Mouse (Mus musculus) C2C12 (cell line): Measurements from ENCODE around the gene Hist1h4h. TPM values are rescaled to one million over a fixed set of nuclear protein-coding genes. Genes with fewer than 3 reads are reported as not detected.
"Not testable (repeated sequence)": the region's sequence is repeated elsewhere in the genome, so short reads cannot be mapped to it uniquely, and the experiment has no call there.

Experiments
- H3K27me3 ChIP-seq: one replicate; pipeline ENCODE4 v1.6.1; 2011; ENCODE audit not compliant: control insufficient read depth, insufficient read depth, insufficient read length
- H3K36me3 ChIP-seq: one replicate; pipeline ENCODE4 v1.6.1; 2011; ENCODE audit not compliant: control insufficient read depth, insufficient read depth
- H3K4me3 ChIP-seq: one replicate; pipeline ENCODE4 v1.5.1; 2011; ENCODE audit warnings: mild to moderate bottlenecking, control low read depth; ENCODE audit not compliant: poor library complexity, insufficient read depth, severe bottlenecking
- H3K79me2 ChIP-seq: one replicate; pipeline ENCODE4 v1.6.1; 2011; ENCODE audit not compliant: control insufficient read depth, insufficient read depth
- H3K79me3 ChIP-seq: one replicate; pipeline ENCODE4 v1.6.1; 2011; ENCODE audit warnings: low read depth, control low read depth
- H3ac ChIP-seq: one replicate; pipeline ENCODE3; 2011; ENCODE audit warnings: low read depth; ENCODE audit not compliant: control insufficient read depth, insufficient read length
- CEBPB ChIP-seq: IDR thresholded peaks from one replicate; pipeline ENCODE4 v1.6.1; 2011; ENCODE audit warnings: low read depth, mild to moderate bottlenecking, control low read depth, moderate library complexity
- CTCF ChIP-seq: IDR thresholded peaks from one replicate; pipeline ENCODE4 v1.5.1; 2011; ENCODE audit not compliant: control insufficient read depth, insufficient read depth, insufficient read length
- FOSL1 ChIP-seq: IDR thresholded peaks from one replicate; pipeline ENCODE4 v1.8.0; 2011; ENCODE audit warnings: mild to moderate bottlenecking, low read length; ENCODE audit not compliant: poor library complexity, insufficient read depth, severe bottlenecking
- MAX ChIP-seq: IDR thresholded peaks from one replicate; pipeline ENCODE4 v1.6.1; 2011; ENCODE audit warnings: mild to moderate bottlenecking, control low read depth
- MYOD1 ChIP-seq: IDR thresholded peaks from one replicate; pipeline ENCODE4 v1.6.1; 2011; ENCODE audit warnings: low read depth; ENCODE audit not compliant: control insufficient read depth, insufficient read length
- MYOG ChIP-seq: IDR thresholded peaks from one replicate; pipeline ENCODE4 v1.6.1; 2011; ENCODE audit not compliant: control insufficient read depth, insufficient read length; ENCODE audit errors: extremely low read depth
- USF1 ChIP-seq: IDR thresholded peaks from one replicate; pipeline ENCODE4 v1.6.1; 2011; ENCODE audit warnings: low read depth, mild to moderate bottlenecking, control low read depth, moderate library complexity
- polyA plus RNA-seq: library from polyadenylated mRNA; unstranded; fragments of >200 nt; fragmentation: generic; extraction: Trizol; gene quantifications from one replicate; pipeline ENCODE4 v1.2.1, GENCODE M21; 2012; ENCODE audit warnings: missing spikeins

Hist1h4h gene
- polyA plus RNA-seq, 1 experiment: 6.9 TPM

- no peak for TF ChIP-seq MYOG
- peak; percentile 37 for TF ChIP-seq CEBPB
- no peaks in the 10 kb centered on the region for H3K79me2 ChIP-seq
- no peaks in the 10 kb centered on the region for H3K36me3 ChIP-seq
- peak overlapping the region; percentile 93 for H3ac ChIP-seq
- H3K79me3 ChIP-seq: no peaks in the 10 kb centered on the region
- H3K27me3 ChIP-seq: no peaks in the 10 kb centered on the region
- H3K4me3 ChIP-seq: peak overlapping the region; percentile 47
These were observed 24.3 kb downstream of the Hist1h4h start for GRCm38 (mm10) chr13:23554925-23555838.

- H3ac ChIP-seq: peak overlapping the region; percentile 93
- TF ChIP-seq FOSL1: no peak
- TF ChIP-seq MAX: peak; percentile 60
- H3K36me3 ChIP-seq: no peaks in the 10 kb centered on the region
- H3K79me3 ChIP-seq: no peaks in the 10 kb centered on the region
- no peaks in the 10 kb centered on the region for H3K79me2 ChIP-seq
- peak overlapping the region; percentile 47 for H3K4me3 ChIP-seq
- no peaks in the 10 kb centered on the region for H3K27me3 ChIP-seq
These were observed 25.1 kb downstream of the Hist1h4h start for GRCm38 (mm10) chr13:23555839-23556416.

DNA sequence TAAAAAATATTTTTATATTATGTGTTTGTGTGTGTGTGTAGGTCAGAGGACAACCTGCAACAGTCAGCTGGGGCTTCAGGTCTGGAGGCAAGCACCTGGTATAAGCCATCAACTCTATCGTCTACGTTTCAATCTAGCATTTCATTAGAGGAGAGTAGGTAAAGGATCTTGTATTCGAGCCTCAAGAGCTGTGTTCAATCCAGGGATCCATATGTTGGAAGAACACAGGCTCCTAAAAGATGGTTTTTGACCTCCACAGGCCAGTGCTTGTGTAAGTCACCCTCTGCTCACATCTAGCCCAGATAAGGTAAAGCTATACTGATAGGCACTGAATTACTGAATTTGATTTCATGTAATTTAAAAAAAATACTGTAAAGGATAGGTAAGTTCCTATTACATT lies 26.1 kb downstream of the Hist1h4h start:
- Histone ChIP-seq H3ac (no peak overlapping the region), H3K27me3 (no peaks in the 10 kb centered on the region), H3K79me2 (no peaks in the 10 kb centered on the region), H3K36me3 (no peaks in the 10 kb centered on the region), H3K79me3 (no peaks in the 10 kb centered on the region), H3K4me3 (no peak overlapping the region)
- TF ChIP-seq MYOD1: no peak
- no peak for TF ChIP-seq FOSL1
- no peak for TF ChIP-seq MAX
- no peak for TF ChIP-seq USF1
- TF ChIP-seq CTCF: no peak
- TF ChIP-seq CEBPB: no peak
- no peak for TF ChIP-seq MYOG

DNA sequence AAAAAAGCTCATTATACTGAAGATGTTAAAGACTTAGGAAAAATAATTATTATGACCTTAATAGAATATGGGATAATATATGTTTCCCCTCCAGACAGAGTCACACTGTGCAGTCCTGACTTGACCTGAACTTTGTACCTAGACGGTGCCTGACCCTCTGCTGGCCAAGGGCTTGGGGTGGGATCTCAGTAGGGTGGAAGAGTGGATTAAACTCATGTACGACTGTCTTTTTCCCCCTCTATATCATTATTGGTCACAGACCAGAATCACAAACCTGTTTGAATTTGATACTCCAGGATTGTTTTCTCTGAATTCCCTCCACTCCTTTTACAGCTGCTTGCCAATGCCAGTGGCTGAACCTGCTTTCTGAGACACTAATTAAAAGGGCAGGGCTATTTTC lies 29.8 kb downstream of the Hist1h4h start:
- H3K79me2 ChIP-seq, H3ac ChIP-seq, H3K4me3 ChIP-seq, H3K79me3 ChIP-seq, H3K36me3 ChIP-seq, H3K27me3 ChIP-seq: not testable (repeated sequence)

DNA sequence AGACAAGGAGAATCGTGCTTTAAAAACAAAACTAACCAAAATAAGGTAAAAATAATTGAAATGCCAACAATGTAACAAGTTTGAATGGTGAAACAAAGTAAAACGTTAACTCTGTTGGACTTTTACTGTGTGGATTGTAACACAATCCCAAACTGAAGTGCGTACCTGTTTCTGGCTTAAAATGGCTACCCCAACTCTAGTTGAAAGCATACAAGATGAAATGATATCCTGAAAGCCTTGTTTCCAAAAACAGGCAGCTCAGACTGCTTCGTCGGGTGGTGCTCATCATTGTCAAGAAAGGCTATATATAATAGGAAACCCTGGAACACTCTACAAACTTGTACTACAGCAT lies 30.7 kb downstream of the Hist1h4h start:
- not testable (repeated sequence) for H3ac ChIP-seq, H3K79me3 ChIP-seq, H3K36me3 ChIP-seq, H3K79me2 ChIP-seq, H3K27me3 ChIP-seq, H3K4me3 ChIP-seq

GRCm38 (mm10) chr13:23561883-23562659 lies 31.2 kb downstream of the Hist1h4h start, which contains the start of gene Hist1h3e:
Hist1h3e (minus strand) TSS chr13:23562369.
- not testable (repeated sequence) for H3K36me3 ChIP-seq, H3K79me3 ChIP-seq, H3K4me3 ChIP-seq, H3K27me3 ChIP-seq, H3K79me2 ChIP-seq
- peak within 1 kb of the TSS; percentile 63 for H3ac ChIP-seq
